Mouse (Mus musculus) ovary, postnatal 14 days (tissue): ENCODE measurements at regions not wholly inside any gene's neighbourhood (a gene's known extent, or its start where the extent isn't known, plus 50 kb on each side); places are given as distances from the start of the nearest gene placed in this dataset.
"Not testable (repeated sequence)": the region's sequence is repeated elsewhere in the genome, so short reads cannot be mapped to it uniquely, and the experiment has no call there.

Experiments
- DNase-seq: peaks from one replicate; pipeline ENCODE4 v3.0.0; 2022; ENCODE audit warnings: low spot score

DNA sequence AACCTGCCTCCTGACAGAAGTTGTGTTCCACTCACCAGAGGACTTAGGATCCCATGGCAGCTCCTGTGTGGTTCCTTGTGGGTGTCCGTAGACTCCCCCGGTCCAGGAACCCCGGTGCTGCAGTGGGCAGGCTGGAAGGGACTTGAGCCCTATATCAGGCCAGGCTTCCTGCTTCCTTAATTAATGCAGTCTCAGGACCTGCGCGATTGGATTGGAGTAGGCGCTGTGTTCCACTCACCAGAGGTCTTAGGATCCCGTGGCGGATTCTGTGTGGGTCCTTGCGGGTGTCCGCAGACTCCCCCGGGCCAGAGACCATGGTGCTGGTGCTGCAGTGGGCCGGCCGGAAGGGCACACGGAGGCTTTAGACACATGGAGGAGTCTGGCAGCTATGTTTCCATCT lies 288.7 kb downstream of the Fut8 start:
- not testable (repeated sequence) for DNase-seq

DNA sequence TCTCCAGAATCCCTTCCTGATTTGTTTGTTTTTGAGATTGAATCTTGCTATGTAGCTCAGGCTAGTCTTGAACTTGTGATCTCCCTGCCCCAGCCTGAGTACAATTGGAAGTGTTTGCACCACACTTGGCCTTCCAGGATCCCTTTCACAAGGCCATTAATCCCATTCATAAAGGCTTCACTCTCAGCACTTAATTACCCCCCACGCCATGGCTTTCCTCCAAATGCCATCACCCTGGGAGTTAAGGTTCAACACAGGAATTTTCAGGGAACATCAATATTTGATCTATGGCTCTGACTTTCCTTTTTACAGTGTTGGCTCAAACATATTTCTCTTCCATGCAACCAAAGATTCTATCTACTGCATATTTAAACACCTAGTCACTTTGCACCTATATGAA lies 289.6 kb downstream of the Fut8 start:
- DNase-seq, result no peak

- DNase-seq, result no peak
Observed at GRCm38 (mm10) chr12:77527953-77528865, 290.3 kb downstream of the Fut8 start.

GRCm38 (mm10) chr12:77528868-77529271 lies 290.9 kb downstream of the Fut8 start:
- no peak for DNase-seq

GRCm38 (mm10) chr12:77529414-77529813 lies 291.5 kb downstream of the Fut8 start:
- no peak for DNase-seq

DNA sequence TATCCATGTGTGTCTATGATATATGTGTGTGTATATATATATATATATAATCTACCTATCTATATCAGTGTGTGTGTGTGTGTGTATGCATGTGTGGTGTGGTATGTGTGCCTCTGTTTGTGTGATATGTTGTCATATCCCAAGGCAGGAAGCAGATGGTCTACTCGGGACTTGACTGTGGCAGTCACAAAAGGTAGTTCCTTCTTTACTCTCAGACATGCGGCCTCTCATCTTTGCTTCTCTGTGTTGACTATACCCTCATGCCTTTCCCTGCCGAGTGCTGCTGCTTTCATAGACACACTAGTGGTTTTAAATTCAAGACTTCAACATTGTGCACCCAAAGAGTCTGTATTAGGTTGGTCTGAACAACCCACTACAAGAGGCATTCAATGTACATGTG lies 292.0 kb downstream of the Fut8 start:
- no peak for DNase-seq

DNA sequence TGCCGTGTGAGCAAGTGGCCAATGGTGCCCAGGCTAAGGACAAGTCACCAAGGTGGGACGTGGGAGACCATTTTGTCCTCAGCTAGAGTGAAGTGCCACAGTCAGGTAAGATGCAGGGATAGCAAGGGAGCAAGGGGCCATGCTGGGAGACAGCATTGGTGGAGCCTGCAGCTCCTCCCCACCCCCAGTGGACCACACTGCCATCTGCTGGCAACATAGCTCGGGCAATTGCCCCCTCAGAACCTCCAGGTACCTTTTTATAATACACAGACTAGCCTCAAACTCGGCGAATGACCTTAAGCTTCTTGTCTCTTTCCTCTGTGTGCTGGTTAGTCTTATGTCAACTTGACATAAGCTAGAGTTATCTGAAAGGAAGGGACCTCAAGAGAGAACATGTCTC lies 293.4 kb downstream of the Fut8 start:
- DNase-seq, result peak; percentile 4

DNA sequence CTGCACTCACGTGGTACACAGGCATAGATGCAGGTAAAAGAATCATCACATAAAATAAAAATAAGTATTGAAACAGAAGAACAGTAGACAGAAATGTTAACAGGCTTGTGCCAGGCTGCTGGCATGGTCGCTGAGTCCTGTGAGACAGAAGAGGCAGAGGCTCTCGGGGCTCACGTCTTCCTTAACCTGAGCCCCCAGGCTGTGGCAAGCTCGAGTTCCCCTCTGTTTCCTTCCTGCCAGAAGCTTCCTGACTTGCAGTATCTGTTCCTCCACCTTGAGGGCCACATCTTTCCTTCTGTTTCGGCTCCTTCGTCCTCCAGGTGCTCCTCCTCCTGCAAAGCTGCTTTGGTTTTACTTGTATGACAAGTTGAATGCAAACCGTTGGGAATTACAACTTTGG lies 294.6 kb downstream of the Fut8 start:
- no peak for DNase-seq

- DNase-seq, result no peak
Observed at GRCm38 (mm10) chr12:77533606-77534005, 295.7 kb downstream of the Fut8 start.

DNA sequence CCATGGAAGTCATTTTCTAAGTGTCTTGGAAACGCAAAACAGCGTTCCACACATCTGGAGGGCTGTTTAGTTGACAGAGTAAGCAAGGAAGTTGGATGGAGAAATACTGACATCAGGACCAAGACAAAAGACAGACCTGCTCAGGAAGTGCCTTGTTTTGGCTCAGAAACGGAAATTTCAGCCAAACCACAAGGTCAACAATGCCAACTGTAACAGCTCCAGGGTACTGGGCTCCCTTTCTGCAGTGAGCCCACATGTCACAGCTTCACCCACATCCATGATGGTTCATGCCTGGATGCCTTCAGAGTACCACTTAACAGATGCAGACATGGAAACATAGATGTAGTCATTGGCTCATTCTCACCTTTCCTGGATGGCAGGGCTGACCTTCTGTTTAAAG lies 296.2 kb downstream of the Fut8 start:
- no peak for DNase-seq

DNA sequence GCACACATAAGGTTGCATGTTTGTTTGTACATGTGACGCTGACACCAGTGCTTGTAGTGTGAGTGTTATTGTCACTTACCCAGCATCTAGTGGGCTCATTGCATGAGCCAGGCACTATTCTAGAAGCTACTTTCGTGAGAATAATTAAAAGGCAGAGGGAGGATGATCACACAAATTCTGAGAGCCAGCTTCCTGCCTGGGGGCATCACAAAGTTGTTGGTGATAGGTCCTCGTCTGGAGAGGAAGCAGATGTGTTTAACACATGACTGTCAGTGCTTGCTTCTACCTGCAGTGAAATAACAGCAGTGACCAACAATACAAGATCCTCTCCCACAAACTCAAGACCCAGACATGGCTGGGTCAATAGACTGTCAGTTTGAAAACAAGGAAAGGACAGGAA lies 297.2 kb downstream of the Fut8 start:
- DNase-seq, result no peak

DNA sequence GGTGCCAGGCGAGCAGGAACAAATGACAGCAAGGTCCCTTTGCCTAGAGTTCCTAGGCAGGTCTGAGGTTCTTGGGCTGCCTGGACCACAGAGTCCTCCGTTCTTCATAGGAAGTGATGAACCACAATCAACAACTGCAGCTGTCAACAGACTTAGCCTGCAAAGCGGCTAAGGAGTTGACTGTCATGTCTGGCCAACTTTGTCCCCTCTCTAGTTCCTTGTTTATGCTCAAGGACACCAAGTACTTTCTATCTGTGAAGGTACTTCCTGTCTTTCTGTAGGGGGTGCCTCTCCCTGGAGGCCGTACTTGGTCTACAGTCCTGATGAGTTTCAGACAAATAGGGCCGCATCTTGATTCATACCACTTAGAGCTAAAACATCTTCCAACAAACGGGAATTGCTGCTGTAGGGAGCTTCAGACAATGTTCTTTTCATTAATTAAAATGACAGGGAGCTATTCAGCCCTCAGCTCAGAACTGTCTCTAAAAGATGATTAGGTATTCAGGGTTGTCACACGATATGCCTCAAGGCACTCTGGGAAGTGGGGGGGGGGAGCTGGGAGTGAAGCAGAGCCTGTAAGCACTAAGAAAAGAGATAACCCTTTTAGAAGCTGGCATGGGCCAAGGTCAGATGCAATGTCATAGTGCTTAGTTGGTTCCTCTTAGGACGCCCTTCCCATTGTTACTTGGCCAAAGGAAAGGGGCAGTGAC lies 299.4 kb downstream of the Fut8 start:
- DNase-seq, result no peak

DNA sequence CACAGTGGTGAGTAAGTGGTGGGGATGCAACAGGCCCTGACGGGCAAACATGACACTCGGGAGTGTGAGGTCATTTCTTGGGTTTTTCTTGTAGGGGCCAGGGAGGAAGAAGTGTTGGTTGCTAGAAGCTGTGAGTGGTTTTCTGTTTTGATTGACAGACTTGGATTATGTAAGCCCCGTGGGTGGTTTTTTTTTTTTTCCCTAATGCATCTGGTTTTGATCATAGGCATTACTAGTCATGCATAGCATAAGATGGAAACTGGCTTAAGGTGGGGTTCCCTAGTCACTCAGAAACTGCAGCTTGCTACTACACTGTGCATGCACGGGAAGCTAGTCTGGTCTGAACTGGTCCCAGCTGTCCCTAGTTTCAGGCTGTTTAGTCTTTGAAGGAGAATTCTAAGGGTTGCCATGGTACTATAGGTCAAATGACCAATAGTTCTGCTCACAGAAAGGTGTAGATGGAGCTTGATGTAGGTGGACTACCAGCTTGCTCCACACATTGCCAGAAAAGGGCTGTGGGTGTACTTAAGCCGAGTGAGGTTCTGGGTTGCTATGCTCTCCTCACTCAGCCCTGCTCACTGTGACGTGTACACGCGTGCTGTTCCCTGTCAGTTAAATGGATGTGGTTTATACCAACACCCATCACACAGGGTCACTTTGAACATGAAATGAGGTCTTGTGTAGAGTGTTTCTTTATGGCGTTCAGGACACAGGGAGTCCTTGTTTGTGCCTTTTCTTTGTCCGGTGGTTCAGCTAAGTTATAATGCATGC lies 301.9 kb downstream of the Fut8 start:
- no peak for DNase-seq

DNA sequence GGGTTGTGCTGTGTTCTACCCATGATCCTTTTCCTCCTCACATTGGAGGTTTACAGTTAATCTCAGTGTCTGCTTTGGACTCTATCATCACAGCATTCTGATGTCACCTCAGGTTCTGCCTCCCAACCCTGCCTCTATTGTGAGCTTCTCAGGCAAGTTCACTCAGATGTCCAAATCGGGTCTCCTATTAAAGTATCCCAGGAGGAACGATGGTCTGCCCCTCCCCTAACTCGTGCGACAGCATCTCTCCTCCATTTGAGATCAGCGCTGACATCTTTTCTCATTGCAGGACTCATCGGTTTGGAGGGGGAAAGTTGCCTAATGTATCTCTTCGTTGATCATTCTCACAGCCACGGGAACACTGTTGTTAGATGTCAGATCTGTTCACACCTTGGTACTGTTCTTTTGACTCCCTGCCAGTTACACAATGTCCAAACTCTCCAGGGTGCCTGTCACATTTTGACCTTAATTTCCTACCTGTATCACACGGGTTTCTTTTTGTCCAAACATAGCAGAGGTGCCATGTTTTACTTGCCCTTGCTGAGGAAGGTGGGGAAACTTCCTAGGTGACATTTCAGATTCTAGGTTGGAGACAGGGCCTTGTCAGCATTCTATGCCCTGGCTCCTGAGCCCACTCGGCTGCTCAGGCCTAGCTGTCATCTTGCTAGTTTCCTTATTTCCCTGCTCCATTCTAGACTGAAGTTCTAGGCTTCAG lies 303.3 kb downstream of the Fut8 start:
- DNase-seq, result no peak

GRCm38 (mm10) chr12:77541826-77542225 lies 303.9 kb downstream of the Fut8 start:
- no peak for DNase-seq

DNA sequence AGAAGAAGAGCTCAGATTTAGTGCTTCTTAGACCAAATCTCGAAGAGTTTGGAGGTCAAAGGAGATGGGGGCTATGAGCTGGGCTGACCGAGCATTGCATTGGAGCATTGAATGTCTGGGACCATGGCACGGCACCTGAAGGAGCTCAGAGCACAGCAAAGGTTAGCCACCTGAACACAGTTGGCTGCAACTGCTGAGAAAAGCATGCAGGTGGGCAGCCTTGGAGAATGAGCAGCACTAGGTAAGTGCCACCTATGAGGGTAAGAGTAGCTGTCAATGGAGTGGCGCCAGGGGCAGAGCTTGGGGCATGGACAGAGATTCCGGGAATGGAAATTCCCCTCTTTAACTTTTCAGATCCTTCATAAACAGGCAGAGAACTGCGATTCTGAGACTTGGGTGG lies 305.7 kb downstream of the Fut8 start:
- no peak for DNase-seq

- no peak for DNase-seq
Observed at GRCm38 (mm10) chr12:77546165-77546564, 308.2 kb downstream of the Fut8 start.

DNA sequence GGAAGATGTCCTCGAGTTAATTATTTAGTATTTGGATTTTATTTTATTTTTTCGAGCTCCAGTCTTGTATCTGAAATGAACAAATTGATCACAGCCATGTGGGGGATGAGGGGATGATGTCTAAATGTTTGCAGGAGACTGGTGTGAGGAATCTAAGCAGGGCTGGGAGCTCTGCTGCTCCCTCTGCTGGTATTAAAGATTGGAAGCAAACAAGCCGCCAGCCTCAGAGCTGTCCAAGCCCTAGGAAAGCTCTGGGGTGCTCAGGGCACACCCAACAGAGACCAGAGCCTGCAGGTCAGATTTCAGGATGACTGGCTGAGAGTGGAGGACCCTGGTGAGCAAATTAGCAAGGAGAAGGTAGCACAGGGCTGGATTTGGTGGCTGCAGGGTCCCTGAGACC lies 330.4 kb downstream of the Fut8 start:
- peak; percentile 15 for DNase-seq

DNA sequence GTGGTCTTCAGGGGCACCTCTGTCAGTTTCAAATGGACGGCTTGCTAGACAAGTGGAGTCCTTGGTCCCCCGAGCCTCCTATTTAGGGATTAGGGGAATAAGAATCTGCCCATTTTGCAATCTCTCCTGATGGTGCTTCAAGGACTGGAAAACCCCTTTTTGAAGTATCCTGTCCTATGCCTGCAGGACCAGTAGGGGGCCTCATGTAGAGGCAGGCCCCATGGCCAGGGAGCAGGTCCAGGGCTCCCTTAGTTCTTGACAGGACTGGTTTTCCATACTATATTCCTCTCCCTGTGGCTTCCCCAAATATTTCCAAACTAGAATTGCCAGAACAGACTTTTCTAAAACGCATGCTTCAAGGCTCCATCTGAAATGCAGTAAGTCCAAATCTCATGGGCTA lies 332.6 kb downstream of the Fut8 start:
- DNase-seq, result no peak

- DNase-seq, result no peak
Observed at GRCm38 (mm10) chr12:77571071-77571470, 333.1 kb downstream of the Fut8 start.

GRCm38 (mm10) chr12:77575046-77575445 lies 337.1 kb downstream of the Fut8 start:
- DNase-seq, result no peak

GRCm38 (mm10) chr12:77588297-77588696 lies 350.4 kb downstream of the Fut8 start:
- no peak for DNase-seq
